Mouse (Mus musculus) left cerebral cortex, postnatal 25 days (tissue): ENCODE data around the gene Grwd1. TPM values are rescaled to one million over a fixed set of nuclear protein-coding genes. Genes with fewer than 3 reads are reported as not detected.
A peak's percentile ranks its signal among the peaks of the same experiment; 100 is the strongest.

ENCODE experiments used
- DNase-seq, 2 experiments: peaks; one replicate each; pipeline ENCODE4 v3.0.0; 2022; ENCODE audit warnings: low spot score in 2 of 2, mixed read lengths in 1 of 2
- intact Hi-C: fragments of 180-260 bp; cut with DNase I; formaldehyde crosslinking; loops from one replicate; pipeline ENCODE4 v1.15.1; 2025
- total RNA-seq, 2 experiments: library from RNA; stranded (reverse); gene quantifications; 2 replicates each; pipeline ENCODE4 v1.2.3; 2021

The Grwd1 gene
- total RNA-seq, 2 experiments from 2014 or later, result 21.0 to 23.2 TPM

- DNase-seq, result no peak
- intact Hi-C loops, result loop anchor here (5.0 kb wide), 1 partner anchor 85 kb away; the partner anchor contains the start of genes Rpl18 and Sphk2
Observed at GRCm38 (mm10) chr7:45802551-45802950, 28.2 kb downstream of the Grwd1 start.

GRCm38 (mm10) chr7:45801348-45801747 lies 29.4 kb downstream of the Grwd1 start:
- intact Hi-C loops, result loop anchor here (1.0 to 5.0 kb wide), 3 partner anchors 17 to 84 kb away; partner anchors contain the start of genes Rpl18, Sphk2 and Sult2b1

GRCm38 (mm10) chr7:45800546-45801204 lies 30.1 kb downstream of the Grwd1 start:
- no peak for DNase-seq
- intact Hi-C loops, result loop anchor here (1.0 to 5.0 kb wide), 3 partner anchors 16 to 83 kb away; partner anchors contain the start of genes Rpl18, Sphk2 and Sult2b1

More at GRCm38 (mm10) chr7:45801348-45801747, 29.4 kb downstream of the Grwd1 start:
- DNase-seq, result peak; percentile 92 to 94

GRCm38 (mm10) chr7:45800001-45800400 lies 30.7 kb downstream of the Grwd1 start:
- intact Hi-C loops, result loop anchor here (2.0 to 5.0 kb wide), 2 partner anchors 15 to 83 kb away; partner anchors contain the start of genes Rpl18, Sphk2 and Sult2b1
- DNase-seq, result no peak

DNA sequence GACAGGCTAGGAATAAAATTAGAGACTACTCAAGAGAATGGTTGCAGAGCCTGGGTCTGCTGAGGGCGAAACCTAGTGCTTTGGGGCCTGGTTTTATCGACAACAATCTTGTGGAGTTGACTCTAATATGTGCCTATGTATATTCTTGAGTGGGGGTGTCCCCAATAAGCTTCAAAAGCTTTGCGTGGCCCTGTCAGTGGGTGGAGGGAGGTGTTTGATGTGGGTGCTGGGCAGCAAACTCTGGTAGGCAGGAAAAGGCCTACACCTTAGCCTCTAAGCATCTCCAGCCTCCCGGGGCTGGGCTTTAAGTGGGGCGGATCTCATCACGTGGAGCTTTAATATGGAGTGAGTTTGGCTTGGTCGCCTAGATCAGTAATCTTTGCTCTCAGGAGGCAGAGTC lies 31.8 kb downstream of the Grwd1 start:
- no peak for DNase-seq
- intact Hi-C loops, result no loop called here

DNA sequence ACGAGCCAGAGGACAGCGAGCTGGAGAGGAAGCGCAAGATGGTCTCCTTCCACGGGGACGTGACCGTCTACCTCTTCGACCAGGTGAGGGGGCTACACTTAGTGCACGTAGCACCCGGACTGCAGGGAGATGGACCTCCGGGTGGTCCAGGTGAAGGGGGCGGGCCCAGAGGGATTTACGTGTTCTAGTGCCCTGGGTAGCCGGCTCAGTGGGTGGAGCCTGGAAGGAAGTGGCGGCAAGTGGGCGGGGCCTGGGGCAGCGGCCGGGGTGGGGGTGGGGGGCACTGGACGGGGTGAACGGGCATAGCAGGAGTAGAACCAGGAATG lies 32.3 kb downstream of the Grwd1 start:
- intact Hi-C loops, result no loop called here
- no peak for DNase-seq

- no peak for DNase-seq
- intact Hi-C loops, result no loop called here
Observed at GRCm38 (mm10) chr7:45797661-45798510, 32.9 kb downstream of the Grwd1 start.

- intact Hi-C loops, result no loop called here
- no peak for DNase-seq
Observed at GRCm38 (mm10) chr7:45796950-45797349, 33.8 kb downstream of the Grwd1 start.

DNA sequence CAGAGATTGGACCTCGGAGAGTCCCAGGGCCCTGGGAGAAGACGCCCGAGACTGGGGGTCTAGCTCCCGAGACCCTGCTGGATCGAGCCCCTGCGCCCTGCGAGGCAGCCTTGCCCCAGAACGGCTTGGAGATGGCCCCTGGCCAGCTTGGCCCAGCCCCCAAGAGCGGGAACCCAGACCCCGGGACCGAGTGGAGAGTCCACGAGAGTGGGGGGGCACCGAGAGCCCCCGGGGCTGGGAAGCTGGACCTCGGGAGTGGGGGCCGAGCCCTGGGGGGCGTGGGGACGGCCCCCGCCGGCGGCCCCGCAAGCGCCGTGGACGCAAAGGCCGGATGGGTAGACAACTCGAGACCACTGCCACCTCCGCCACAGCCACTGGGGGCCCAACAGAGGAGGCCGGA lies 35.8 kb downstream of the Grwd1 start:
- intact Hi-C loops, result no loop called here

GRCm38 (mm10) chr7:45793969-45794585 lies 36.7 kb downstream of the Grwd1 start:
- DNase-seq, result no peak
- intact Hi-C loops, result no loop called here

More for the DNA sequence above, 35.8 kb downstream of the Grwd1 start:
- DNase-seq, result no peak

GRCm38 (mm10) chr7:45793240-45793639 lies 37.5 kb downstream of the Grwd1 start:
- no peak for DNase-seq
- intact Hi-C loops, result no loop called here

DNA sequence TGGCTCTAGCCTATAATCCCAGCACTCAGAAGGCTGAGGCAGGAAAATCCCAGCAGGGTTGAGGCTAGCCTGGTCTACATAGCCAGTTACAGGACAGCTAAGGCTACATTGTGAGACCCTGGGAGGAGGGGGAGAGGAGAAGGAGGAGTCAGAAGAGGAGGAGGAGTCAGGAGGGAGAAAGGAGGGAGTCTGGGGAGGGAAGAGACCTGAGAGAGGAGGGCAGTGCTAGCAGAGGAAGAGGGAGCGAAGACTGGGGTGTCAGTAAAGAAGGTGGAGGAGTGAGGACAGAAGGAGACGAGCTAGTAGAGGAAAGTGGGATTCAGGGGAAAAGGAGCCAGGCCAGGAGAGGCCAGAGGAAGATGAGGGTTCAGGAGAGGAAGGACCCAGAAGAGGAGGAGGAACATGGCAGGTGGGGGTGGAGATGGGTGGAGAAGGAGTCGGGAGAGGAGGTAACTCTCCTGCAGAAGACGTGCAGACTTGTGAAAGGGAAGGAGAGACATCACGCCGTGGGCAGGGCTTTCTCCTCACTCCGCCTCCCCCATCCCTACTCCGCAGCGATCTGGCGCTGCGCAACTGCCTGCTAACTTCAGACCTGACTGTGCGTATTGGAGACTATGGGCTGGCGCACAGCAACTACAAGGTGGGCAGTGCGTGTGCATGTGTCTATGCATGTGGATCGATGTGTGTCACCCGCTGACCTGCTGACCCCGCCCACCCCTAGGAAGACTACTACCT lies 38.8 kb downstream of the Grwd1 start:
- intact Hi-C loops, result no loop called here
- DNase-seq, result no peak

- intact Hi-C loops, result no loop called here
- no peak for DNase-seq
Observed at GRCm38 (mm10) chr7:45790721-45791120, 40.0 kb downstream of the Grwd1 start.

DNA sequence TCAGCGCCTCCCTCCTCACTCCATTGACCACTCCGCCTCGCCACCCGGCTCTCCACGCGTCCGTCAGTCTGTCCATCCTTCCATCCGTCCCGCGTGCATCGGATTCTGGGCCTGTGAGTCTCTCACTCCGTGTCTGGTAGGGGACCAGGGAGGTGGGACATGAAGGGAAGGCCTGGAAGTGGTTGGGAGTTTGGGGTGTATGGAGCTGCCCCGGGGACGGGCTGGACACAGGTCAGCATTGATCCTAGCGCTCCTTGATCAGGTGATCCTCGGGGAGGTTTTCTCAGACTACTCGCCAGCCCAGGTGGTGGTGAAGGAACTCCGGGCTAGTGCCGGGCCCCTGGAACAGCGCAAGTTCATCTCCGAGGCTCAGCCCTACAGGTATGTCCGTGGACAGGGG lies 43.1 kb downstream of the Grwd1 start:
- intact Hi-C loops, result no loop called here
- DNase-seq, result no peak

DNA sequence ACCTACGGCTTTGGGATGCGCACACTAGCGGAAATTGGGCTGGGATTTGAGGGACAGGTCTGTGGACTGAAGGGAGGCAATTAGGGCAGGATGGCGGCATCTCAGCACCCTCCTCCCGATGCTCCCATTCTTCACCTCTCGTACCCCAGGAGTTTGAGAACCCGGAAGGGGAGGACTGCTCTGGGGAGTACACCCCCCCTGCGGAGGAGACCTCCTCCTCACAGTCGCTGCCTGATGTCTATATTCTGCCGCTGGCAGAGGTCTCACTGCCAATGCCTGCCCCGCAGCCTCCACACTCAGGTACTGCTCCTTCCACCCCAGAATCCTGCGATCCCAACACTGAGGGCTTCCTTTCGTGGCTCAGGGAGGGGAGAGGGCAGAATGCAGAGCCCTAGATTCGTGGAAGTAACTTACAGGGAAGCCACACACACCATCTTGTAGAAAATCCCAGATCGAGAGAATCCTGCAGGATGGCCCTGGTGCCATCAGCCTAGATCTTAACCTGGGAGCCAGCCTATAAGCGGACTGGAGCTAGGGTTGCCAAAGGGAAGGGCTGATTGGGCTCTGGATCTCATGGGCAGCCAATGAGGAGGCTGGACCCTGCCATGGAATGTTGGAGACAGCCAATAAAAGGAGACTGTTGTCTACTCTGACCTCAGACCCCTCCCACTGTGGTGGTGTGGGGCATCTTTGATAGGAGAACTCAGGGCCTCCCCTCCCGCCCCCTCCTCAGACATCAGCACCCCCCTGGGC lies 43.9 kb downstream of the Grwd1 start:
- peak in 1 of 2 experiments; percentile 81 for DNase-seq
- intact Hi-C loops, result no loop called here

DNA sequence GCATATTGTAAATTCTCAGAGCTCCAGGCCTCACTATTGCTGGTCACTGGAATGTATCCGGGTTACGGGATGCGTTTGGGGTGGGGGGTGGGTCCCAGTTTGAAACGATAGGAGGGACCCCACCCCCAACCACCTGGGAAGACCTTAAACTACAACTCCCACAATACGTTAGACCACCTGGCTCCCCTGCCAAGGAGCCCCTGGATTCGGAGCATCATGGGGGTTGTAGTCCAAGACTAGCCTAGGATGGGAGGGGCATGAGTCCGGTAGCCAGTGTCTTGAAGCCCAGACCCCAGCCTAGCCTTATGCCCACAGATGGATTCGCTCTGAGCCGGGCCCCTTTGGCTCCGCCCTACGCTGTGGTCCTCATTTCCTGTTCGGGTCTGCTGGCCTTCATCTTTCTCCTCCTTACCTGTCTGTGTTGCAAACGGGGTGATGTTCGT lies 44.6 kb downstream of the Grwd1 start:
- intact Hi-C loops, result no loop called here

DNA sequence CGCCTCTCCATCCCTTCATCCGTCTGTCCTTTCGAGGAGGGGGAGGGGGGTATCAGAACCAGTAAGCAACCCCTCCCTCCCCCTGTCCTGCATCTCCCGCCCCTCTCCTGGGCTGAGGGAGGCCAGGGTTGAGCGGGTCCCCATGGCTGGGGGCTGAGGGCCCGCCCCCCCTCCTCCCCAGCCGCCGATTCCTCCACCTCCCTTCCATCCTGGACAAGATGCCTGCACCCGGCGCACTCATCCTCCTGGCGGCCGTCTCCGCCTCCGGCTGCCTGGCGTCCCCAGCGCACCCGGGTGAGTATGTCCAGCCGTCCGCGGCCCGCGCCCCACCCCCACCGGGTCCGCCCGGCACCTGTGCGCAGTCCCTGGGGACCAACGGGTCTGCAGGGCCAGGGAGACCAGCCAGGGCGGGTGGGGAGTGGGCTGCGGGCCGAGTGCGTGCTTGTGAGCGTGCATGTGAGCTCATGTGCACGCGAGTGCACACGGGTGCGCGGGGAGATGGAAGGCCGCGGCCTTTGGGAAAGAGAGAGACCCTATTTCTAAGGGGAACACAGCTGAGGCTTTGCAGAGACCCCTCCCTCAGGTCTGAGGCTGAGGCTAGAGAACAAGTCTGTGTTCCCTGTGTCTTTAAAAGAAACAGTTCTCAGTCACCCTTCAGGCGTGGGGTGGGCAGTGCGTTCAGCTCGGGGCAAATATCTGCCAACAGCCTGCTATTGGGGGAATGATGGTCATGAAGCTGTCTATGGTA lies 45.2 kb downstream of the Grwd1 start:
- intact Hi-C loops, result loop anchor here (1.0 to 2.0 kb wide), 2 partner anchors 15 to 43 kb away; no protein-coding TSS in a partner anchor
- no peak for DNase-seq

More for the DNA sequence above, 44.6 kb downstream of the Grwd1 start:
- DNase-seq, result no peak
